Mouse (Mus musculus) heart, postnatal 10 days (tissue): Measurements from ENCODE around the gene Pigk. TPM values are rescaled to one million over a fixed set of nuclear protein-coding genes. Genes with fewer than 3 reads are reported as not detected.

Experiments
- DNase-seq, 2 experiments: peaks; one replicate each; pipeline ENCODE4 v3.0.0; 2021
- intact Hi-C: fragments of 180-260 bp; cut with DNase I; formaldehyde crosslinking; loops from one replicate; pipeline ENCODE4 v1.15.1; 2025
- total RNA-seq, 2 experiments: library from RNA; stranded (reverse); gene quantifications; 2 replicates each; pipeline ENCODE4 v1.2.3; 2021

Pigk gene
- total RNA-seq, 2 experiments from 2014 or later, result 30.9 to 31.7 TPM

- intact Hi-C loops, result no loop called here
- DNase-seq, result no peak
Measured at GRCm38 (mm10) chr3:152883556-152883955, 169.7 kb downstream of the Pigk start.

DNA sequence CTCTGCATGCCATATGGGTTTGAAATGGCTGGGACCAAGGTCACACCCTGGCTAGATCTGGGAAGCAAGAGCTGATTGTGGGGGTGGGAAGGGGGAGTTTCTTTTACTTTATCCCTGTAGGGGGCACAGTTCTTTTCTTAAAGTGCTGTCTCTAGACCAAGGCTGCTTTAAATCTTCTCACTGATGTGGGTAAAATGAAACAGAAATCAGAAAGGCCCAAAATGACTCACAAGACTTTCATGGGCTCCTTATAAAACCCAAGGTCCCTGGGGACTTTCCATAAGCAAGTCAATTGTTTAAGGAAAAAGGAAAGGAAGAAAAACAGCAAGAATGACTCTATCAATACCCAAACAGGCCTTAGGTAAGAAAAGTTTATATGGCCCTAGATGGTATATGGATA is 172.8 kb downstream of the Pigk start:
- no peak for DNase-seq
- intact Hi-C loops, result no loop called here

DNA sequence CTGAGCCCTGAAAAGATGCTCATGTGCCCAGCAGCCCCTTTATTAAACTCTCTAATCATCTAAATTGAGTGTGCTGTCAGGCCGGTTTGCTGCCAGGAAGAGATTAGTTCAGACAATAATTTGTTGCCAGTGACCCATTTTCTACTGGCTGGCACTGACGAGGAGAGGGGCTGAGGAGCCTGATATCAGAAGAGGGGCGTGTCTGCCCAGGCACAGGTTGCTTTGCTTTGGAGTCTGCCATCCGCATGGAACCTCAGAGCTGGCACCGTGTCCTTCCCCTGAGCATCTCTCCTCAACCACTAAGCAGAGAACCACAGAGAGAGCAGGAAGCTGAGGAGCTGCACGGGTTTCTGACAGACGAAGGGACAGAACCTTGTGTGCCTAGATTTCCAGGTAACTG is 174.2 kb downstream of the Pigk start:
- no peak for DNase-seq
- intact Hi-C loops, result no loop called here

GRCm38 (mm10) chr3:152894935-152895334 is 181.0 kb downstream of the Pigk start:
- intact Hi-C loops, result no loop called here
- no peak for DNase-seq

DNA sequence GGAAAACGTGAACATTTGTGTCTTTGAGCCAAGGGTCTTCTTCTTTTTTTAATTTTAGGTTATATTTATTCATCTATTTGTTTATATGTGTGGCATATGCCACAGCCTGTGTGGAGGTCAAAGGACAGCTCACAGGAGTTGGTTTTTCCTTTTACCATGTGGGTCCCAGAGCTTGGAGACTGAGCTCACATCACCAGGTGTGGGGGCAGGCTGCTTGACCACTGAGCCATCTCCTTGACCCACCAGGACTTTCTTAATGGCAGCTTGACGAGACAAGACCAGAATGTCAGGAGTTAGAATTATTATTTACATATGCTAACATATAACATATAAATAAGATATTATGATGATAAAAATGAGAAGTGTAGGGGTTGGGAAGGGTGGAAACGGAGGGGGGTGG is 182.2 kb downstream of the Pigk start:
- DNase-seq, result no peak
- intact Hi-C loops, result no loop called here

GRCm38 (mm10) chr3:152897196-152897595 is 183.3 kb downstream of the Pigk start:
- DNase-seq, result no peak
- intact Hi-C loops, result no loop called here

GRCm38 (mm10) chr3:152898906-152899305 is 185.0 kb downstream of the Pigk start:
- no peak for DNase-seq
- intact Hi-C loops, result no loop called here

DNA sequence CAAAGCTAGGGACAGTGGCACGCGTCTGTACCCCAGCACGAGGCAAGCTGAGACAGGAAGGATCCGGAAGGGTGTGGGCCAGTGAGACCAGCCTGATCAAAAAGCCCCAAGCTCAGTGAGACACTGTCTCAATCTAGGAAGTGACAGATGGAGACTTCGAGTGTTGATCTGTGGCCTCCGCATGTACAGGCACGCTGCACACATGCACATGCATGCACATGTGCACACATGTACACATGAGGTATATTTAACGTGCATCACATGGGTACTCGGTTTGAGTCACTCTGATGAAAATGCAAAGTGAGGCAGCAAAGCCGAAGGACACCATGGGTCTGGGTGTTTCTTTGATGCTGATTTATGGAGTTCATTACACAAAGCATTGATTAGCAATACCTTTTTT is 191.1 kb downstream of the Pigk start:
- DNase-seq, result no peak
- intact Hi-C loops, result no loop called here

DNA sequence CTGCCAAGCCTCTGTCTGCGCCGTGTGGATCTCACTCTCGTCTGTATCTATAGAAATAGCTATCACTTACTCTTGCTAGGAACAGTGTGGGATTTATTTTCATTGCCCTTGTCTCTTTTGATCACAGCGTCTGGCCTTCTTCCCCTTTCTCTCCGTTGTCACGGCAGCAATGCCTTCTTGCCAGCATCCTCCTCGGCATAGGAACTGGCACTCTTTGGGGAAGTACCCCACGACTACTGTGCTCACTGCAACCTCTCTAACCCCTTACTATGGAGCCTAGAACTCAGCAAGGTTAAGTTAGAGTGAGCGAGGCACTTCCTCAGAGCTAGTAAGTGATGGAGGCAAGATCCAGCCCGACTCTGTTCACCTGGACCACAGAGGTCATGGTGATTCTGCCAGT is 191.9 kb downstream of the Pigk start:
- DNase-seq, result no peak
- intact Hi-C loops, result no loop called here

- intact Hi-C loops, result no loop called here
- no peak for DNase-seq
Measured at GRCm38 (mm10) chr3:152907087-152907486, 193.2 kb downstream of the Pigk start.

DNA sequence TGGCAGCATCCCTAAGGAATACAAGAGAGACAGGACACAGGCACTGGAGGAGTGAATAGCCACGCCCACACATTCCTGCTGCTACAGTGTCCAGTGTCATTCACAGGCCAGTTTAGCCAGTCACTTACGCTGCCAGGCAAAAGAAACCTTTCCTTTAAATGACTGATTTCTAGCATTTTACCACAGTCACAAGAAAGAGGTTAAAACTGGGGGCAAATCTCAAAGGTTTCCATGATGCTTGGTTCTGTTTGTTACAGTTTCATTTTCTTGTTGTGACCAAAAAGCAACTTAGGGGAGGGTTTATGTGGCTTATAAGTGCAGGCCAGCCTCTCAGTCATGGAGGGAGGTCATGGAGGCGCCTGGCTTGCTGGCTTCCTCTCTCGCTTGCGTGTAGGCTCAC is 193.8 kb downstream of the Pigk start:
- no peak for DNase-seq
- intact Hi-C loops, result no loop called here

DNA sequence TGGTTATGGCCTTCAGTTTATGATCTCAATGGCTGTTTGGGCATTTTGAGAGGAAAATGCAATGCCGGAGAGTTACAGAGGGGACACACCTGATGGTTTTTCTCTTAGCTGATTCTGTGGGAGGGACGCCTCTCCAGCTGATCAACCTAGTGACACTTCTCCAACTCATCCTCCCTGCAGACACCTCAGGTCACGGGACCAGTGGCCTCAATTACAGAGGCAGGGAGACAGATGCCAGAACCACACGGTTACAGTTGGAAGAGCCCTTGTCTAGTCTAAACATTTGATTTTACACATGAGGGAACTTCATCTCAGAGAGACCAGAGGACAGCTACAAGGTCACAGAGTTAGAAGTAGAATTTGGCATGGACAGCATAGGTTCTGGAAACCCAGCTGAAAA is 197.7 kb downstream of the Pigk start:
- intact Hi-C loops, result no loop called here
- no peak for DNase-seq

DNA sequence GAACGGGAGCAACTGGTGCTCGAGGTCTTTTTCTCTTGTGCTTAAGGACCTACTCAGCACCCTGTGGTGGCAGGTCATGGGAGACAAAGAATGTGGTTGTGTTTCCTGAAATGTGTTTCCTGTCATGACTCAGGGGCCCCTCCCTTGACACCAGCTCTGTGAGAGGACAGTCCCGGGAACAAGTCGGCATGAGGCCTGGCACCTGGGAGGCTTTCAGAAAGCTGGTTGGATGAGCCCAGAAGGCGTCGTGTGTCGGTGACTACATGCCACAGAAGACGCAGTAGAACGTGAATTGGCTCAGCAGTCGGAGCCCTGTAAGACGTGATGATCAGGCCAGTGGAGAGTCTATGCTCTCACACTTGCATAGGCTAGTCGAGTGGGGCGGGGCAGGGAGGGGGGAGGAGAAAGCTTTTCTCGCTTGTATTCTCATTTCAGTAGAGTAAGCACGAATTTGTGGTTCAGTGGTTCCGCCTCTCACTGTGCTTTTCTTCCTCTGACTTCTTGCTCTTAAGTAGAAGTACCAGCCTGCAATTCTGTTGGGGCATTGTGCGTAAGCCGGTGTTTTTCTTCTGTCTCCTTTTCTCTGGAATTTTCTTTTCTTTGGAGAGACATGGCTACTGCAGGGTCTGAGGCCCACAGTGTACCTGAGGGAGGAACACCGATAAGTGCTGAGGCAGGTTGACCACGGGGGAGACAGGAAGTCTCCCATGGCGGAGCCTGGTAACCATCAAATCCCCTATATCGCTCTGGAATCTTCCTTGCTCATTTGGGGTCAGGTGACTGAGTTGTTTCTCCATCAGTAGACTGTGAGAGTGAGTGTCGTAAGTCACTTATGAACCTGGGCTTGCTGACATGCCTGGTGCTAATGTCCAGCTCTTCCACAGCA is 198.6 kb downstream of the Pigk start:
- DNase-seq, result peak; percentile 18 to 27
- intact Hi-C loops, result no loop called here

GRCm38 (mm10) chr3:152913150-152913549 is 199.2 kb downstream of the Pigk start:
- intact Hi-C loops, result no loop called here
- DNase-seq, result no peak

DNA sequence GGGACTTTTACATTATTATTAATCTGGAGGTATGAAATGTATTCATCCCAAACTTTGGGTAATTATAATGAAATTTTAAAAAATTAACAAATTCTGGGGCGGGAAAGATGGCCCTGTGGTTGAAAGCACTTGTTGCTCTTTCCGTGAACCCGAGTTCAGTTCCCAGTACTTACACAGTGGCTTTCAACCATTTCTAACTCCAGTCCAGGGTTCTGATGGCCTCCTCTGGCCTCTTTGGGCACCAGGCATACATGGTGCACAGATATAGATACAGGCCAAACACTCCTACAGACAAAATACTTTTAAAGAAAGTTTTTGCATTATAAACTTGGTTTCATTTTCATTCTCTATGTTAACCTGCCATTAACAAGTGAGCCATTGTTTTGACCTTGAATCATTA is 199.7 kb downstream of the Pigk start:
- no peak for DNase-seq
- intact Hi-C loops, result no loop called here

DNA sequence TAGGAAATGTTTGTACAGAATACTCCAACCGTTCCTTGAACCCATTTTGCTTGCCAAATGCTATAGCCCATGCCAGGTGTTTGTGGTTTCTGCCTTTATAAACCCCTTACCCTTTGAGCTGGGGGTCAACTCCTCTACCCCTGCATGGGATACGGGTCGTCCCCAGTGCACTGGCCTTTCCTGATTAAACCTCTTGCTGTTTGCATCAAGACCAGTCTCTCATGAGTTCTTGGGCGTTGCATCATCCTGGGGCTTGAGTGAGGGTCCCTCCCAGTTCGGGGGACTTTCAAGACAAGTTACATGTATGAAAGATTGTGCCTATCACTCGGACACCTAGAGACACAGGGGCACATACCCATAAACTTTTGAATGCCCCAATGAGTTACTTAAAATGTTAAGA is 200.5 kb downstream of the Pigk start:
- intact Hi-C loops, result no loop called here
- DNase-seq, result no peak

- intact Hi-C loops, result no loop called here
- DNase-seq, result no peak
Measured at GRCm38 (mm10) chr3:152917579-152917978, 203.7 kb downstream of the Pigk start.

- DNase-seq, result no peak
- intact Hi-C loops, result no loop called here
Measured at GRCm38 (mm10) chr3:152919101-152919500, 205.2 kb downstream of the Pigk start.

DNA sequence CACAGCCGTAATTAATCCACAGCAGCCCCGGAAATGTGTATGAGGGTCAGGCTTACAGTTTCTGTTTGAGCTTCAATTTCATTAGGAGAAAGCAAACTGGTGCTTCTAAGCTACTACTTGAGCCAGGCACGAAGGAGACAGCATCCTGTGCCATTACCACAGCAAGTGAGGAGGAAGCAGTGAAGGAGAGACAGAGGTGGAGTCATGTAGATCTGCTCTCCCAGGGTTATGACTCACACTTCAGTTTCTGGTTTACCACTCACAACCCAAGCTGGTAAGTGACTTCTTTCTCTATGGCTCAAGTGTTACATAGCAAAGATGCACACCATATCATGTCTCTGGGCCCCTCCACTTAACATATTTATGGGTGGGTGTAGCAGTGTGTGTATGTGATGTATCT is 206.5 kb downstream of the Pigk start:
- intact Hi-C loops, result no loop called here
- DNase-seq, result no peak

- intact Hi-C loops, result no loop called here
- no peak for DNase-seq
Measured at GRCm38 (mm10) chr3:152923530-152923929, 209.6 kb downstream of the Pigk start.

DNA sequence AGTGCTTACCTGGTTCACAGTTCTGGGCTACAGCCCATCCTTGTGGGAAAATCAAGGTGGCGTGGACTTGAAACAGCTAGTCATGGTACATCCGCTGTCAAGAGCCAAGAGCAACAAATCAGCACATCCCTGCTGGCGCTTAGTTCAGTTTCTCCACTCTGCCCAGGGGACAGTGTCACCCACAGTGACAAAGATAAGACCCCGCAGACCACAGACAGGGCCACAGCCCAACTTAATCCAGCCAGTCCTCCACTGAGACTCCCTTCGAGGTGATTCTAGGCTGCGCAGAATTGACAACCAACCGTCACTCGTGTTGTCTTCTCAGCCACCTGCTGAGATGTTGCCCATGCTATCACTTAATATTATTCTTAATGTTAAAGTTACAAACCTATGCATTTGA is 211.5 kb downstream of the Pigk start:
- no peak for DNase-seq
- intact Hi-C loops, result no loop called here

DNA sequence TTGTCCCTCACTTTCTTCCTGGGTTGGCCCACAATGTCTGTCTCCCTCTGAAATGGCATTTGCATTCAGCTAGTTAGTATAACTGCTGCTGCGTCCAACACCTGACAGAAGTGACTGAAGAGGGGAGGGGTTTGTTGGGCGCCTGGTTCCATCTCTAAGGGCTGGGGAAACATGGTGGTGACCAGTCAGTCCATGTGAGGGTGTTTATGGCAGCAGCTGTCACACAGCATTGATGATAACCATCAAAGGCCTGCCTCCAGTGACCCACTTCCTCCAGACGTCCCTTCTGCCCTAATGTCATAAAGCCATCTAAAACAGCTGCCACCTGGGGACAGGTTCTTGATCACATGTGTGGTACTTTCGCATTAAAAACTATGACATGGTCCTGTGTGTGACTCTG is 212.3 kb downstream of the Pigk start:
- intact Hi-C loops, result no loop called here
- DNase-seq, result no peak
